Mouse (Mus musculus) liver, embryonic 18 days (tissue): ENCODE measurements around the gene Rassf1. TPM values are rescaled to one million over a fixed set of nuclear protein-coding genes. Genes with fewer than 3 reads are reported as not detected.

Experiments used
- polyA plus RNA-seq: library from polyadenylated mRNA; depleted of rRNA; stranded (reverse); fragments of >200 nt; gene quantifications from 2 replicates; pipeline ENCODE4 v1.2.3, GENCODE M21; 2012; rRNA removed

Gene Rassf1
- 16.5 and 18.0 TPM in 2 replicates for polyA plus RNA-seq

GRCm38 (mm10) chr9:107551117-107551889 lies at the start of gene Rassf1:
TSS of gene Rassf1 (plus strand) at chr9:107551555.

GRCm38 (mm10) chr9:107533791-107534407 lies 17.5 kb upstream of the Rassf1 start, which contains the start of gene Tmem115:
TSS of gene Tmem115 (plus strand) at chr9:107533945.

GRCm38 (mm10) chr9:107541474-107542351 lies 9.6 kb upstream of the Rassf1 start, which contains the start of the genes Cyb561d2 and Nprl2:
TSS of gene Cyb561d2 (minus strand) at chr9:107542193.
TSS of gene Nprl2 (plus strand) at chr9:107542226.

GRCm38 (mm10) chr9:107547026-107547425 lies 4.3 kb upstream of the Rassf1 start, which contains the start of gene Zmynd10:
TSS of gene Zmynd10 (plus strand) at chr9:107547298.

GRCm38 (mm10) chr9:107563029-107563581 lies 11.8 kb downstream of the Rassf1 start, which contains the start of gene Tusc2:
TSS of gene Tusc2 (plus strand) at chr9:107563255.

GRCm38 (mm10) chr9:107567702-107568319 lies 16.5 kb downstream of the Rassf1 start, which contains the start of gene Hyal2:
TSS of gene Hyal2 (plus strand) at chr9:107567945.

GRCm38 (mm10) chr9:107576357-107577107 lies 25.2 kb downstream of the Rassf1 start, which contains the start of gene Hyal1:
TSS of gene Hyal1 (plus strand) at chr9:107576927.

GRCm38 (mm10) chr9:107578587-107578986 lies 27.2 kb downstream of the Rassf1 start, which contains the start of gene Naa80:
TSS of gene Naa80 (plus strand) at chr9:107578887.

GRCm38 (mm10) chr9:107580501-107581317 lies 29.4 kb downstream of the Rassf1 start, which contains the start of gene Hyal3:
TSS of gene Hyal3 (plus strand) at chr9:107580818.

GRCm38 (mm10) chr9:107586974-107587832 lies 35.8 kb downstream of the Rassf1 start, which contains the start of gene Ifrd2:
TSS of gene Ifrd2 (plus strand) at chr9:107587642.

GRCm38 (mm10) chr9:107608741-107609432 lies 57.5 kb downstream of the Rassf1 start, which contains the start of gene Sema3b:
TSS of gene Sema3b (minus strand) at chr9:107609229.

Other genes starting within 250 kb of the Rassf1 start
- gene Hemk1, start 213.2 kb upstream of the Rassf1 start, polyA plus RNA-seq = 4.6 and 6.8 TPM in 2 replicates
- gene 6430571L13Rik, start 211.0 kb upstream of the Rassf1 start, polyA plus RNA-seq = 0.15 and 0.17 TPM in 2 replicates
- gene Cacna2d2, start 151.9 kb upstream of the Rassf1 start, polyA plus RNA-seq = 0.03 and 0.04 TPM in 2 replicates
- 10.7 and 10.8 TPM in 2 replicates for gene Tmem115, start 17.6 kb upstream of the Rassf1 start, polyA plus RNA-seq
- 12.1 and 12.2 TPM in 2 replicates for gene Cyb561d2, start 9.4 kb upstream of the Rassf1 start, polyA plus RNA-seq
- 12.5 and 13.9 TPM in 2 replicates for gene Nprl2, start 9.3 kb upstream of the Rassf1 start, polyA plus RNA-seq
- gene Zmynd10, start 4.3 kb upstream of the Rassf1 start, polyA plus RNA-seq = 2.0 and 4.2 TPM in 2 replicates
- 18.8 and 19.4 TPM in 2 replicates for gene Tusc2, start 11.7 kb downstream of the Rassf1 start, polyA plus RNA-seq
- gene Hyal2, start 16.4 kb downstream of the Rassf1 start, polyA plus RNA-seq = 37.6 and 38.7 TPM in 2 replicates
- gene Hyal1, start 25.4 kb downstream of the Rassf1 start, polyA plus RNA-seq = 2.0 and 2.7 TPM in 2 replicates
- 14.5 and 16.0 TPM in 2 replicates for gene Naa80, start 27.3 kb downstream of the Rassf1 start, polyA plus RNA-seq
- gene Hyal3, start 29.3 kb downstream of the Rassf1 start, polyA plus RNA-seq = 0.55 and 0.59 TPM in 2 replicates
- gene Ifrd2, start 36.1 kb downstream of the Rassf1 start, polyA plus RNA-seq = 80.9 and 85.5 TPM in 2 replicates
- gene Sema3b, start 57.7 kb downstream of the Rassf1 start, polyA plus RNA-seq = 0.89 and 2.0 TPM in 2 replicates
- gene Gnai2, start 83.8 kb downstream of the Rassf1 start, polyA plus RNA-seq = 135 and 153 TPM in 2 replicates
- 291 and 302 TPM in 2 replicates for gene Slc38a3, start 118.0 kb downstream of the Rassf1 start, polyA plus RNA-seq
- 0.65 and 0.76 TPM in 2 replicates for gene Gnat1, start 128.2 kb downstream of the Rassf1 start, polyA plus RNA-seq
- 3.5 and 4.9 TPM in 2 replicates for gene Sema3f, start 158.9 kb downstream of the Rassf1 start, polyA plus RNA-seq
- 33.4 and 38.1 TPM in 2 replicates for gene Rbm5, start 219.4 kb downstream of the Rassf1 start, polyA plus RNA-seq